Mouse (Mus musculus) layer of hippocampus, postnatal 36 days (tissue): ENCODE results near the gene Chsy1. TPM values are rescaled to one million over a fixed set of nuclear protein-coding genes. Genes with fewer than 3 reads are reported as not detected.
A peak's percentile ranks its signal among the peaks of the same experiment; 100 is the strongest.
"Not testable (repeated sequence)": the region's sequence is repeated elsewhere in the genome, so short reads cannot be mapped to it uniquely, and the experiment has no call there.

ENCODE experiments used
- DNase-seq, 2 experiments: peaks; one replicate each; pipeline ENCODE4 v3.0.0; 2022
- total RNA-seq, 2 experiments: library from RNA; stranded (reverse); gene quantifications; 2 replicates each; pipeline ENCODE4 v1.2.3; 2021

Gene Chsy1
- total RNA-seq, 2 experiments from 2014 or later = 16.7 to 17.9 TPM

GRCm38 (mm10) chr7:66176929-66177328 is 67.6 kb downstream of the Chsy1 start:
- DNase-seq = no peak

GRCm38 (mm10) chr7:66178101-66178500 is 68.8 kb downstream of the Chsy1 start:
- DNase-seq = no peak

- peak; percentile 40 to 57 for DNase-seq
These were observed 69.8 kb downstream of the Chsy1 start for GRCm38 (mm10) chr7:66179120-66179581.

GRCm38 (mm10) chr7:66179711-66180110 is 70.4 kb downstream of the Chsy1 start:
- no peak for DNase-seq

- DNase-seq = no peak
These were observed 70.9 kb downstream of the Chsy1 start for GRCm38 (mm10) chr7:66180260-66180659.

- no peak for DNase-seq
These were observed 71.5 kb downstream of the Chsy1 start for GRCm38 (mm10) chr7:66180711-66181365.

- no peak for DNase-seq
These were observed 72.9 kb downstream of the Chsy1 start for GRCm38 (mm10) chr7:66182075-66182715.

- DNase-seq = no peak
These were observed 74.1 kb downstream of the Chsy1 start for GRCm38 (mm10) chr7:66183404-66183803.

- DNase-seq = no peak
These were observed 74.7 kb downstream of the Chsy1 start for GRCm38 (mm10) chr7:66184026-66184425.

- no peak for DNase-seq
These were observed 76.1 kb downstream of the Chsy1 start for GRCm38 (mm10) chr7:66185370-66185769.

GRCm38 (mm10) chr7:66187581-66188231 is 78.4 kb downstream of the Chsy1 start:
- DNase-seq = no peak

GRCm38 (mm10) chr7:66190385-66190784 is 81.1 kb downstream of the Chsy1 start:
- not testable (repeated sequence) for DNase-seq

- no peak for DNase-seq
These were observed 85.2 kb downstream of the Chsy1 start for GRCm38 (mm10) chr7:66194511-66194910.

- no peak for DNase-seq
These were observed 86.6 kb downstream of the Chsy1 start for GRCm38 (mm10) chr7:66195881-66196280.

GRCm38 (mm10) chr7:66196609-66197445 is 87.5 kb downstream of the Chsy1 start:
- DNase-seq = no peak

- DNase-seq = no peak
These were observed 89.1 kb downstream of the Chsy1 start for GRCm38 (mm10) chr7:66198416-66198815.

- peak; percentile 28 to 40 for DNase-seq
These were observed 90.1 kb downstream of the Chsy1 start for GRCm38 (mm10) chr7:66199391-66199831.

- DNase-seq = no peak
These were observed 91.1 kb downstream of the Chsy1 start for GRCm38 (mm10) chr7:66200383-66200782.

GRCm38 (mm10) chr7:66200791-66201450 is 91.6 kb downstream of the Chsy1 start:
- DNase-seq = no peak

- no peak for DNase-seq
These were observed 92.3 kb downstream of the Chsy1 start for GRCm38 (mm10) chr7:66201657-66202056.

GRCm38 (mm10) chr7:66209920-66210319 is 100.6 kb downstream of the Chsy1 start:
- DNase-seq = no peak

GRCm38 (mm10) chr7:66212887-66213286 is 103.6 kb downstream of the Chsy1 start:
- DNase-seq = no peak
